Mouse (Mus musculus): ENCODE results near the gene Pde10a.

GRCm38 (mm10) chr17:8506726-8507125 lies 18.4 kb upstream of the Pde10a start:
- no peak for TF ChIP-seq MYC (IDR thresholded peaks at IDR 0.05; ENCODE audit: low read depth, low read length)
- no peak for TF ChIP-seq BHLHE40 (IDR thresholded peaks at IDR 0.05; ENCODE audit: low read depth, low read length)
- no peak for TF ChIP-seq POLR2AphosphoS2 (IDR thresholded peaks at IDR 0.05; ENCODE audit: low read depth, low read length)
- TF ChIP-seq TCF12 (IDR thresholded peaks at IDR 0.05; ENCODE audit: low read depth, low read length) = no peak
- no peak for TF ChIP-seq CTCF (conservative IDR thresholded peaks at IDR 0.05 in 1 of 2, IDR thresholded peaks at IDR 0.05 in 1 of 2; ENCODE audit: low read depth in 2 of 2, low read length in 2 of 2)
- TF ChIP-seq SMC3 (IDR thresholded peaks at IDR 0.05; ENCODE audit: low read depth, low read length) = no peak
- TF ChIP-seq EP300 (IDR thresholded peaks at IDR 0.05; ENCODE audit: low read length) = no peak
- no peak for TF ChIP-seq USF2 (conservative IDR thresholded peaks at IDR 0.05; ENCODE audit: low read depth, low read length)
- TF ChIP-seq ZC3H11A (IDR thresholded peaks at IDR 0.05; ENCODE audit: low read depth, low read length) = no peak
- TF ChIP-seq MAX (IDR thresholded peaks at IDR 0.05; ENCODE audit: low read length) = no peak

Data from CH12.LX (cell line).